Mouse (Mus musculus): ENCODE measurements around the gene Gm572. TPM values are rescaled to one million over a fixed set of nuclear protein-coding genes. Genes with fewer than 3 reads are reported as not detected.

The Gm572 gene
- polyA plus RNA-seq, 1 experiment = not detected

DNA sequence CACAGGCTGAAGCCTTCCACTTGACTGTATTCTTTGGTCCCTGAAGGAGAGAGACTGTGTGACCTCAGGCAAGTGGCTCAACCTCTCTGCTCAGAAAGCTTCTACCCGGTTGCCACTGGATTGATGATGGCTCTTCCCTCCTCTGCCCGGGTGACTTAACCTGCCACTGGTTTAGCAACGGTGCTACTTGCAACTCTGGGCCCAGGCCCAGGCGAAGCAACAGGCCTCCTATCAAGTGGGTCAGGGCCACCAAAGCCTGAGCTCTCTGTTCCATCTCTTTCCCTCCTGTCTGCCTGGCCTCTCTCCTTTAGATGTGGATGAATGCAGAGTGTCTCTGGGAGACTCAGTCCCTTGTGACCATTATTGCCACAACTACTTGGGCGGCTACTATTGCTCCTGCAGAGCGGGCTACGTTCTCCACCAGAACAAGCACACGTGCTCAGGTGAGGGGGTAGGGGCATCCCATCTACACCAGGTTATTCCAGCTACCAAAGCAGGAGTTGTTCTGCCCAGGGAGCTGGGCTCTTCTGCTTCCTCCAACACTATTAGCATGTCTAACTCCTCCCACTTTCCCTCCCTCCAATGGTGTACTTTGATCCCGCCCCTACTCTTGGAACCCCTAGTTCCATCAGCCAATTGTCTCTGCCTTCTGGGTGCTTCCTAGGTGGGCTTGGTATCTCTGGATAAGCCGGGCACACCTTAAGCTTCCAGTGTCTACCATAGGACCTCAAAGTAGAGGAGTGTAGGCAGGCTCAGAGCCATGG is 39.6 kb upstream of the Gm572 start:
- no peak overlapping the region for H3K27ac ChIP-seq (ENCODE audit: control insufficient read depth, insufficient read depth, low read depth, low read length, poor library complexity)
- no peak overlapping the region for H3K4me3 ChIP-seq (replicated peaks; ENCODE audit: control insufficient read depth, low read depth, low read length)
- no peak for TF ChIP-seq CTCF (IDR thresholded peaks at IDR 0.05; ENCODE audit: control insufficient read depth, insufficient read depth, low read length)
- TF ChIP-seq POLR2A (IDR thresholded peaks at IDR 0.05; ENCODE audit: borderline replicate concordance, control insufficient read depth, low read depth, low read length) = no peak
- no peaks in the 10 kb centered on the region for H3K4me1 ChIP-seq (ENCODE audit: control insufficient read depth, insufficient read depth, low read length)
- 85% methylated on average over 10 of the region's 10 CpGs for WGBS

DNA sequence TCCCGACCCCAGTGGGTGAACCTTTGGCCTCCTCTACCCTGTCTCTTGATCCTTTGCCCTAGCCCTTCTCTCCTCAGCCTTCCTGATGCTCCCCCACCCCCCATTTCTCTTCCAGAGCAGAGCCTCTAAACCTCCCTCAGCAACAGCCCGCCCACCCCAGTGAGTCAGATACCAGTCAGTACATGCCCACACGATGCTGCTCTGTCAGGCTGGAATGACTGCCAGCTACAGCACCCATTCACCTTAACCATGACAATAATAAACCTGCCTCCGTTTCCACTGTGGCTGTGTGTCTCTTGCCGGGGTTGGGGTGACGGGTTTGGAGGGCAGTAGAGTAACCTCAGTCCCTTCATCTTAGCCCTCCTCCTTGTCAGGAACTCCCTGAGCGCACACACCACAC is 39.0 kb upstream of the Gm572 start:
- no peak overlapping the region for H3K4me3 ChIP-seq (replicated peaks; ENCODE audit: control insufficient read depth, low read depth, low read length)
- WGBS = 82% methylated on average over 7 of the region's 7 CpGs
- H3K27ac ChIP-seq (ENCODE audit: control insufficient read depth, insufficient read depth, low read depth, low read length, poor library complexity) = no peak overlapping the region
- H3K4me1 ChIP-seq (ENCODE audit: control insufficient read depth, insufficient read depth, low read length) = no peaks in the 10 kb centered on the region
- TF ChIP-seq CTCF (IDR thresholded peaks at IDR 0.05; ENCODE audit: control insufficient read depth, insufficient read depth, low read length) = no peak
- no peak for TF ChIP-seq POLR2A (IDR thresholded peaks at IDR 0.05; ENCODE audit: borderline replicate concordance, control insufficient read depth, low read depth, low read length)

DNA sequence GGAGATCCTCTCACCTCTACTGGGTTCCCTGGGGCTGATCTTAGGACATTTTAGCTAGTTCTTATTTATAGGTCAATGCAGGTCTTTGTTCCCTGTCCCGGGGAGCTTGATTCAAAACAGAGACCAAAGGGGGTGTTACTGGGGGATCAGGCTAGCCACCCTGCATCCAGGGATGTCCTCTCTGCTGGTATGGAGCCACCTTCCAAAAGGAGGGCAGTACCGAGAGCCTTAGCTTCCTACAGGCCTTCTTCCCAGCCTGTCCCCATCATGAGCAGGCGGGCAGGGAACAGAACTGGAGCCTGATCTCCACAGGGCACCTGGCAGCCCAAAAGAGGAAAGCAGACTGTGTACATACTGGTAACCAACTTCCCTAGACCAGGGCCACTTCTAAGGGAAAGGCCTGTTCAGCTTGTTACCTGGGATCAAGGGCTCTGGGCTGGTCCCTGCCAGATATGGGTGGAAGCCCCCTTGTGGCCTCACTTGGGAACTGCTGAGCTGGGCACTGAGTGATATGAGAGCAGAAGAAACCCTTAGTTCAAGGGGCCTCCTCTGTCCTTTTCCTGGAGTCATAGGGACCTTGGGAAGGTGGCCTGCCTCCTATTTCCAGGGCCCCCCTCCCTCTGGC is 38.5 kb upstream of the Gm572 start:
- H3K4me3 ChIP-seq (replicated peaks; ENCODE audit: control insufficient read depth, low read depth, low read length) = no peak overlapping the region
- no peak overlapping the region for H3K27ac ChIP-seq (ENCODE audit: control insufficient read depth, insufficient read depth, low read depth, low read length, poor library complexity)
- TF ChIP-seq CTCF (IDR thresholded peaks at IDR 0.05; ENCODE audit: control insufficient read depth, insufficient read depth, low read length) (peak; percentile 72), POLR2A (IDR thresholded peaks at IDR 0.05; ENCODE audit: borderline replicate concordance, control insufficient read depth, low read depth, low read length) (no peak)
- WGBS = 87% methylated on average over 3 of the region's 3 CpGs
- H3K4me1 ChIP-seq (ENCODE audit: control insufficient read depth, insufficient read depth, low read length) = no peaks in the 10 kb centered on the region

DNA sequence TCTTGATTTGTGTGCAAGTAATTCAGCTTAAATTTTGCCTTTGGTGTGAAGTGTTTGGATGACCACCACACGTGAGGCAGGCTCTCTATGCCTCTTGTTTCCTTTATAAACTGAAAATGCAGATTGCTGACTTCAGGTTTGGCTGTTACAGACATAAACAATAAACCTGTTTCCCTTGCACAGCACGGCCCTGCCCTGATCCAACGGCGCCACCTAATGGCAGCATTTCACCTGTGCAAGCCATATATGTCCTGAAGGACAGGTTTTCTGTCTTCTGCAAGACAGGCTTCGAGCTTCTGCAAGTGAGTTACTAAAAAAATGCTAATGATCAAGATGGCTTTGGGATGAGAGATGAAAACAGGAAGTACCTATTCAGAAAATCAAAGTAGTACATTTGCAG is 35.4 kb upstream of the Gm572 start:
- TF ChIP-seq POLR2A (IDR thresholded peaks at IDR 0.05; ENCODE audit: borderline replicate concordance, control insufficient read depth, low read depth, low read length) = no peak
- TF ChIP-seq CTCF (IDR thresholded peaks at IDR 0.05; ENCODE audit: control insufficient read depth, insufficient read depth, low read length) = peak; percentile 97
- H3K4me3 ChIP-seq (replicated peaks; ENCODE audit: control insufficient read depth, low read depth, low read length) = no peak overlapping the region
- H3K27ac ChIP-seq (ENCODE audit: control insufficient read depth, insufficient read depth, low read depth, low read length, poor library complexity) = no peak overlapping the region
- 5% methylated on average over 5 of the region's 5 CpGs for WGBS
- no peaks in the 10 kb centered on the region for H3K4me1 ChIP-seq (ENCODE audit: control insufficient read depth, insufficient read depth, low read length)

DNA sequence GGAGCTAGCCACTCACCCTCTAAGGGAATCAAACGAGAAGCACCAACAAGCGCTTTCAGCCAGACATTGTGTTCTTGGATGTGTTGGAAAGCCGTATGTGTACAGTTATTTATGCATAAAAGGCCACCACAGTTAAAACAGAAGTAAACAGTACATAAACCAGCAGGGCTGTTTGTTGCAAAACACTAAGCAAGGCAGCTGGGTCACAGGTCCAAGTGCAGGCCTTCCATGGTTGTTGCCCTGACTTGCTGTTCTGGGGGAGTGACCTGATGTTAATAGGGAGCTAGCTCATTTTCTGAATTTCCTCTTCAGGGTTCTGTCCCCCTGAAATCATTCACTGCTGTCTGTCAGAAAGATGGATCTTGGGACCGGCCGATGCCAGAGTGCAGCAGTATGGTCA is 33.3 kb upstream of the Gm572 start:
- 90% methylated on average over 5 of the region's 5 CpGs for WGBS
- no peak overlapping the region for H3K27ac ChIP-seq (ENCODE audit: control insufficient read depth, insufficient read depth, low read depth, low read length, poor library complexity)
- H3K4me3 ChIP-seq (replicated peaks; ENCODE audit: control insufficient read depth, low read depth, low read length) = no peak overlapping the region
- no peaks in the 10 kb centered on the region for H3K4me1 ChIP-seq (ENCODE audit: control insufficient read depth, insufficient read depth, low read length)
- TF ChIP-seq CTCF (IDR thresholded peaks at IDR 0.05; ENCODE audit: control insufficient read depth, insufficient read depth, low read length) (no peak), POLR2A (IDR thresholded peaks at IDR 0.05; ENCODE audit: borderline replicate concordance, control insufficient read depth, low read depth, low read length) (no peak)

DNA sequence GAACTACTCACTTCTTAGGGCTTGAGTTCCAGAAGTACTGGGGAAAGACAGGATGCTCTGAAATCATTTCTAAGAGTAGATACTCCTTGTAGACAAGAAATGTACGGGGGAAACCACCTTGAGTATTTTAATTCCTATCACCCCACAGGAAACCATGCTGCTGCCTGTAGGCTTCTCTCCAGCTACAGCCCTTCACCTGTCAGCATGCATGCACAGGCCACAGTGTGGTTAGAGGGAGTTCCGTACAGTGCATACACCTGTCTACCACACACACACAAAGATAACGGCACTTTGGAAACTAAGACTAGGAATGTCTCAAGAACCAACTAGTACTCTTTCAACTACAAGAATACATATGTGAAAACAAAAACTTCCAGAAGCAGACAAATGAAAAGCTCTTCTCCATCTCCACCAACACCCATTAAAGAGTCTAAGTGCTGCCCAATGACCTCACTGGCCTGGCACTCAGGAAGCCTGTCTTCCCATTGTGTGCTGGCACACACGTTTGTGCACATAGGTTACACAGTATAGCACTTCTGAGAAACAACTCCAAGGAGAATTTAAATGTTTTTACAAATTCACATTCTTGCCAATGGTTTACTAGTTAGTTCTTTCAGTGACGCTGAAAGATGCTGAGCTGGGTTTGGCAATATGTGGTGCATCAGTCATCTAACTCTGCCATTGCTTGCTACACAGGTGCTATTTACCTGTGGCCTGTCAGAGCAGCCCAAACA is 32.3 kb upstream of the Gm572 start:
- Histone ChIP-seq H3K4me3 (replicated peaks; ENCODE audit: control insufficient read depth, low read depth, low read length) (no peak overlapping the region), H3K27ac (ENCODE audit: control insufficient read depth, insufficient read depth, low read depth, low read length, poor library complexity) (no peak overlapping the region), H3K4me1 (ENCODE audit: control insufficient read depth, insufficient read depth, low read length) (no peaks in the 10 kb centered on the region)
- TF ChIP-seq CTCF (IDR thresholded peaks at IDR 0.05; ENCODE audit: control insufficient read depth, insufficient read depth, low read length) (no peak), POLR2A (IDR thresholded peaks at IDR 0.05; ENCODE audit: borderline replicate concordance, control insufficient read depth, low read depth, low read length) (no peak)
- WGBS = 38% methylated on average over 5 of the region's 5 CpGs

DNA sequence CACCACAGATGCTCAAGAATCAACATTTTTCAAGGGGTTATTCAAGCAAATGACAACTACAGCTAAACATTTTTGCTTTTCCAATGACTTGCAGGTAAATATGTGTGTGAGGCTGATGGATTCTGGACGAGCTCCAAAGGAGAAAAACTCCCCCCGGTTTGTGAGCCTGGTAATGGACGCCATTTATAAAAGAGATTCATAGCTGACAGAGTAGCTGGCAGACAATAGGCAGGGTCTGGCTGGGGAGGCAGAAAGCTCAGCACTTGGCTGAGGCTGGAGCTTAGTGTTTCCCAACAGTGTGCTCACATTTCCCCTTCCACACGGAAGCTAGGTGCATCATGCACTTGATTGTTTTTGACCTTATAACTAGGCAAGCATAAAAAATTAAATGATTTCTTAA is 30.6 kb upstream of the Gm572 start:
- no peak overlapping the region for H3K27ac ChIP-seq (ENCODE audit: control insufficient read depth, insufficient read depth, low read depth, low read length, poor library complexity)
- WGBS = 74% methylated on average over 4 of the region's 4 CpGs
- TF ChIP-seq POLR2A (IDR thresholded peaks at IDR 0.05; ENCODE audit: borderline replicate concordance, control insufficient read depth, low read depth, low read length) (no peak), CTCF (IDR thresholded peaks at IDR 0.05; ENCODE audit: control insufficient read depth, insufficient read depth, low read length) (no peak)
- H3K4me1 ChIP-seq (ENCODE audit: control insufficient read depth, insufficient read depth, low read length) = no peaks in the 10 kb centered on the region
- H3K4me3 ChIP-seq (replicated peaks; ENCODE audit: control insufficient read depth, low read depth, low read length) = no peak overlapping the region

DNA sequence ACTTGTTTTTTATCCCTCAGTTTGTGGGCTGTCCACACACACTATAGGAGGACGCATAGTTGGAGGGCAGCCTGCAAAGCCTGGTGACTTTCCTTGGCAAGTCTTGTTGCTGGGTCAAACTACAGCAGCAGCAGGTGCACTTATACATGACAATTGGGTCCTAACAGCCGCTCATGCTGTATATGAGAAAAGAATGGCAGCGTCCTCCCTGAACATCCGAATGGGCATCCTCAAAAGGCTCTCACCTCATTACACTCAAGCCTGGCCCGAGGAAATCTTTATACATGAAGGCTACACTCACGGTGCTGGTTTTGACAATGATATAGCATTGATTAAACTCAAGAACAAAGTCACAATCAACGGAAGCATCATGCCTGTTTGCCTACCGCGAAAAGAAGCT is 29.4 kb upstream of the Gm572 start:
- H3K27ac ChIP-seq (ENCODE audit: control insufficient read depth, insufficient read depth, low read depth, low read length, poor library complexity) = no peak overlapping the region
- 92% methylated on average over 9 of the region's 9 CpGs for WGBS
- TF ChIP-seq CTCF (IDR thresholded peaks at IDR 0.05; ENCODE audit: control insufficient read depth, insufficient read depth, low read length) = no peak
- TF ChIP-seq POLR2A (IDR thresholded peaks at IDR 0.05; ENCODE audit: borderline replicate concordance, control insufficient read depth, low read depth, low read length) = no peak
- no peaks in the 10 kb centered on the region for H3K4me1 ChIP-seq (ENCODE audit: control insufficient read depth, insufficient read depth, low read length)
- H3K4me3 ChIP-seq (replicated peaks; ENCODE audit: control insufficient read depth, low read depth, low read length) = no peak overlapping the region
